Mouse (Mus musculus) spleen, postnatal 36 days (tissue): Measurements from ENCODE around the gene Fubp3.

Experiments used
- DNase-seq, 2 experiments: peaks; one replicate each; pipeline ENCODE4 v3.0.0; 2022; ENCODE audit warnings: low spot score in 2 of 2, mixed read lengths in 1 of 2

Gene Fubp3

DNA sequence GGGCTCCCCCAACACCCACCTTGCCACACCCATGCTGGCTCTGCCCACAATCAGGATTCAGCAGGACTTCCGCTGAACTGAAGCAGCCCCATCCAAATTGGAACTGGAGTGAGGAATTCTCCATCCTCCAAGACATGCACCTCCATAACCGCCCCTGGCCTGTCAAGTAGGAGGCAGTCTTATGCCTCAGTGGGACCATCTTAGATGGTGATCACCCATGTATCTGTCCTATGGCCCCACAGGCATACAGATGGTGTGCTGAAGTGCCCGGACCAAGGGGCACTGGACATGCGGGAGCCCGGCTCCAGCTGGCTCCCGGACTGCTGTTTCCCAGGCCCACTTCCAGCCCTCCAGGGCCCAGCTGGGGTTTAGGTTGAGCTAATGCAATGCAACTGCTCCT, 46.8 kb downstream of the Fubp3 start:
- no peak for DNase-seq

DNA sequence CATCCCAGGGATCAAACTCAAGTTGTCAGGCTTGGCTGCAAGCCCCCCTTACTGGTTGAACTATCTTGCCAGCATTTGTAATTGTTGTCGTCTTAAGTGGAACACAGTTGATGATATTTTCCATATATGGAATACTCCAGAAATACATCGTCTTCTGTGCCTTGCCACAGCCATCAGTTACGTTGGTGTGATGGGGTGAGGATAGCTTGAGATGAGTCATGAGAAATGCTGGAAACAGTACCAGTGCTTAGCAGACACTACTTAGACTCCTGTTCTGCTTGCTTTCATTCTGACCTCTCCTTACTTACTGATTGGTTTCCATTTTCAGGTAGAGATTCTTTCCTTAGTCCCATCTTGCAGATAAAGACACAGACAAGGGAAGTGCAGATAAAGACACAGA, 61.1 kb downstream of the Fubp3 start:
- no peak for DNase-seq

DNA sequence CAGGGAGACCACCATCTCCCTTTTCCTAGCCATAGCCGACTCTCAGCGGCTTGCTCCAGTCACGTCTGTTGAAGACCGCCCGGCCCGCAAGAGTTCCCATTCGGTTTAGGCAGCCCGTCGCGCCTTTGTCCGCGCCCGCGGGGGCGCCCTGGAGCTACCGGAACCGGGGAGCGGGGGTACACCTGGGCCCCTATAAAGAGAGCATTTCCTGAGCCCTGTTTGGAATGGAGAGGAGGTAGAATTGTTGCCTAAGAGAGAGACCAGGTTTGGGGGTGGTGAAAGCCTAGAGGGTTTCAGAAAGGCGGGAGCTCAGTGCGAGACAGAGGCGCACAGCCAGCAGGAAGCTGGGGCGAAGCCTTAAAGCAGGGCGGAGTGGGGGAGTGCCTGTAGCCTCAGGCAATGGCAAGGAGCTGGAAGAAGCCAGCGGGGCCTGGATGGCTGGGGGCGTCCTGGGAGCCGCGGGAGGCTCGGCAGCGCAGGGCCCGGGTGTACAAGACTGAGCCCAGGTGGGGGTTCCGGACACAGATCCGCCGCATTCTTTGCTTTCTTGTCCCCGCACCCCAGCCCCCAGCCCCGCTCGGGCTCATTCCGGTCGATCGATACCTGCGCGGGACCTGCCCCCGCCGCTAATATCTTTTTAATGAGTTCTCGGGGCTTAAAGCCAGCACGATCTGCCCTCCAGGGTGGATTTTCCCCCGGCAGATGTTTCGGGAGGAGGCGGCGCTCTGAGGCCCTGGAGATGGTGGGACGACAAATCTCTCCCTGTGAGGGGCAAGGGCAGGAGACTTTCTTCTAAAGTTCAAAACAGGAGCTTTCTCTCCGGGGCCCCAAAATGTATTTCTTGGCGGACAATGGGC, 63.1 kb downstream of the Fubp3 start:
- DNase-seq: no peak

DNA sequence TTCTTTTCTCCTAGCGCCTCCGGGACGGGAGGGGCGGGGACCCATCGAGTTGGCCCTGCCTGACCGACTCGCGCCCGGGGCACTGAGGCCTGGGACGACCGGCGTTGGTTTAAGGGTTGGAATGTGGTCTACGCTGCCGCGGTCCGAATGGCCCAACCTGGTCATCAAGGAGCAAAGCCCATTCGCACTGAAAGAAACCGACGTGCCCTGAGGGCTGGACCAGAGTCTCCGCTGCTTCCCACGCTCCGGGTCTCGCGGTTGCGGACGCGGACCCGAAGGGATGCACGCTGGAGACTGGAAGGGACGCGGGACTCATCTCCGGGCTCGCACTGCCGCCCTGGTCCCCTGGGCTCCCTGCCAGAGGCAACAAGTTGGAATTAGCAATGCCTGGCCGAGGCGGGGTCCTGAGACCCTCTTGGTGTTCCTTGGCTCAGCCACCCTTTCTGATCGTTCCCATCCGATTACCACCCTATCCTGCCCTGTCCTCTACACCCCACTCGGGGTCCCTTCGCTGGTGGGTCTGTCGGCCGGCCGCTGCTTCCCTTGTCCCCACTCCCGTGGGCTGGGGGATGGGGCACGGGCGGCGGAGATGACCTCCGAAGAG, 63.8 kb downstream of the Fubp3 start:
- no peak for DNase-seq

DNA sequence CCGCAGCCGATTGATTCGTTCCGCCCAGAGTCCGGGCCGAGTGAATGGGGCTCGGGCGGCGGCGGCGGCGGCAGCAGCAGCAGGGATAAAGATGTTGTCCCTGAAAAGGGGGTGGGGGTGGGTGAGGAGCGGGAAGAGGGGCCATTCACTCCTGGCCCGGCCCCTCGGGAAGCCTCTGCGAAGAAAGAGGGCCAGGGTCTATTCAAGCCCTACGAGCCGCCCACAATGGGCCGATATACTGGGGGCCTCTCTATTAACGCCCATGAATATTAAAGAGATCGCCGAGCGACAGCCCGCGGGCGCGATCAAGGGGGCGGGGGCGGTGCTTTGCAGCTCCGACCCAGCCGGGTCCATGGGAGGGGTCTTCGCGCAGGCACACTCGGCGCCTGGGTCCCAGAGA, 64.3 kb downstream of the Fubp3 start:
- no peak for DNase-seq

DNA sequence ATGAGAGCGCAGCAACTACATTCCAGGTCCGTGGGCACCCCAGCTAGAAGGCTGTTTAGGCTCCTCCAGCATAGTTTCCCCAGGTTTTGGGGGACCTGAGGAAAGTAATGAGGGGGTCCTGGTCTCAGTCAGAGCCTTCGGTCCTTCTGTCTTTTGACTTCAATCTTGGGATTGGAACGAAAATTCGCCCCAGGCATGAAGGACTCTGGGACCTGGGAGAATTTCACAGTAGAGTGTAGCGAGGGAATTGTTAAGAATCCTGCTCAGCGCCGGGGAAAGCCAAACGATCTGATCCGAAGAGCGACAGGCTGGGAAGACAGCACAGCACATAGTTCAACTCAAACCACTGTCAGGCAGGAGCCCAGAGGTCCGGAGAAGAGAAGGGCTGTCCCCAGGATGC, 64.9 kb downstream of the Fubp3 start:
- no peak for DNase-seq

DNA sequence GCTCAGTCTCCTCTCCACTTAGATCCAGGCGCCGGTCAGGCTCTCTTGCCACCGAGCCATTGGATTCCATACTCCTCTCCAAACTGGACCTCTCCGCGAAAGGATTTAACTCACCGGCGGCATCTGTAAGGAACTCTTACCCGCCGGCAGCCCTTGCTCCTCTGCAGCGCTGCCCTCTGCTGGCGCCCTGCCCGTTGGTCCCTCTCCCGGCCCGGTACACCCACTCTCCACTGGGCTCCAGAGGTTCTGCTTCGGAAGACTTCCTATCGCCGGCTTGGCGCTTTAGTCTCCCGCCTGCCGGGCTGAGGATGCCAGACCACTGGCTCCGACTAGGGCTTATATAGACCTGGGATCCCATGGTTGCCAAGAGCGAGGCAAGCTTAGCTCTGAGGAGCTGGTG, 65.4 kb downstream of the Fubp3 start:
- DNase-seq: no peak

DNA sequence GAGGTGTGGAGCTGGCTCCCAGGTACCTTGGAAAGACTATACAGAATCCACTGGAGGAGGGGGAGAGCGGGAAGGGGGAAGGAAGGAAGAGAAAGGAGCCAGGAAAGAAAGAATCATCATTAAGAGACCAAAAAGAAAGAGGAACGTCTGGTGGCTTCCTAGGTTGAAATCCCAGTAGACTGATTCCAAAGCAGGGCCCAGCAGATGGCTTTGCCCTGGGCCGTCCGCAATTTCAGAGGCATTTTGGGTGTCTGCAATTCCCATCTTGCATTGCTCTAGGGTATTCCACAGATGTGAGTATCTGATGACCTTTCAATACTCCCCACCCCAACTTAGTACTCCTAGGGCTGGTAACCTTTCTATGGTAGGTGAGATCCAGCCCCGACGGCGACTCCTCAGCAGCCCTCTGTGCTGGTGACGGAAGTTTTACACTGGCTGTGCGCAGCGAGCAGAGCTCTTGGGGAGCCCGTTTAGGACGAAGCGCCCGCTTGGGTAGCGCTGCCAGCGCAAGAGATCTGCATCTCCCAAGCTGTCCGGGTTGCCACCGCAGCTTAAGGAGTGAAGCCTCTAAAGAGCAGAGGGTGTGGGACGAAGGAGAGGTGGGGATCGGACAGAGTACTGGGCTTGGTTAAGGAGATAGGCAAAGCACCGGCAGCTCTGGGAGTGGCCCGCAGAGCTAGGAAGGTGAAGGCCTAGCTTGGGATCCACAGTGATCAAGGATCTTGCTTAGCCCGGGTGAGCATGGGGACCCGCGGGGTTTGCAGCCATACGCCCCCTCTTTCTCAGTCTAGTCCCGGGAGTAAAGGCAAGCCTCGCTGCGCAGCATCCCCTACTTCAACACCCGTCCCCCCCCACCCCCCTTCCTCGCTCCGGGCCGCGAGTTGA, 66.4 kb downstream of the Fubp3 start:
- DNase-seq: no peak

DNA sequence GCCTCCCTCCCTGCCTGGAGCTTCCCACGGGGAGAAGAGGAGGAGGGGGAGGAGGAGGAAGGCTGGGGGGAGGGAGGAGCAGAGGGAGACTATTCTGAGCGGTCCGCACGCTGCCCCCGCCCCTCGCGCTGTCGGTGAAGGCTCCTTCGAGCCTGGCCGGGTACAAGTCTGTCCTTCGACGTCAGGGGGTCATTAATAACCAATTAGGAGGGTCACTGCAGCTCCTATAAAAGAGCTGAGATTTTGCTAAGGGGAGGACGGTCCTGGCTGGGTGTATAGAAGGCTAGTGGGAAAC, 67.0 kb downstream of the Fubp3 start:
- DNase-seq: no peak

DNA sequence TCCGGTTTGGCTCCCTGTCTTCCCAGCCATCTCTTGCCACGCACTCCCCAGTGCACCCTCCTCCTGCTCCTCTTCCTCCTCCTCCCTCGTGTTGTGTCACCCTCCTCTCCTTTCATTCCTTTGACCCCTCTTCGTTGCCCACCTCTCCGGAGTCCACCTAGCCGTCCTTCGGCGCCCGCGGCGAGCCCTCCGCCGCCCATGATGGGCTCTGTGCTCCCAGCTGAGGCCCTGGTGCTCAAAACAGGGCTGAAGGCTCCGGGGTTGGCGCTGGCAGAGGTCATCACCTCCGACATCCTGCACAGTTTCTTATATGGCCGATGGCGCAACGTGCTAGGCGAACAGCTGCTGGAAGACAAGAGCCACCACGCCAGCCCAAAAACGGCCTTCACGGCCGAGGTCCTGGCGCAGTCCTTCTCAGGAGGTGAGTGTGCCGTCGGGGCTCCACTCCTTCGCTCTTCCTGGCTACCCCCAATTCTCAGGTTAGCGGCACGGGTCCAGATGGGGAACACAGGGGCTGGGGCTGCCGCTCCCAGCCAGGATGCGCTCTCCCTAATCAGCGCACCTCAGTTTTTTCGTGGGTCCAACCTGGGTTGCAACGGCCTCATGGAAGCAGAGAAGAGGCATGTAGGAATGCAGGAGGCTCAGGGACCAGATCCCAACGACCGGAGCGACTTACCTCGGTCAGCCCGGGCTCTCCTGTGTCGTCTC, 67.6 kb downstream of the Fubp3 start, which contains the start of gene Prdm12:
Prdm12 (plus strand) TSS at position 137 of the 708 bp plus-strand sequence.
- no peak for DNase-seq

DNA sequence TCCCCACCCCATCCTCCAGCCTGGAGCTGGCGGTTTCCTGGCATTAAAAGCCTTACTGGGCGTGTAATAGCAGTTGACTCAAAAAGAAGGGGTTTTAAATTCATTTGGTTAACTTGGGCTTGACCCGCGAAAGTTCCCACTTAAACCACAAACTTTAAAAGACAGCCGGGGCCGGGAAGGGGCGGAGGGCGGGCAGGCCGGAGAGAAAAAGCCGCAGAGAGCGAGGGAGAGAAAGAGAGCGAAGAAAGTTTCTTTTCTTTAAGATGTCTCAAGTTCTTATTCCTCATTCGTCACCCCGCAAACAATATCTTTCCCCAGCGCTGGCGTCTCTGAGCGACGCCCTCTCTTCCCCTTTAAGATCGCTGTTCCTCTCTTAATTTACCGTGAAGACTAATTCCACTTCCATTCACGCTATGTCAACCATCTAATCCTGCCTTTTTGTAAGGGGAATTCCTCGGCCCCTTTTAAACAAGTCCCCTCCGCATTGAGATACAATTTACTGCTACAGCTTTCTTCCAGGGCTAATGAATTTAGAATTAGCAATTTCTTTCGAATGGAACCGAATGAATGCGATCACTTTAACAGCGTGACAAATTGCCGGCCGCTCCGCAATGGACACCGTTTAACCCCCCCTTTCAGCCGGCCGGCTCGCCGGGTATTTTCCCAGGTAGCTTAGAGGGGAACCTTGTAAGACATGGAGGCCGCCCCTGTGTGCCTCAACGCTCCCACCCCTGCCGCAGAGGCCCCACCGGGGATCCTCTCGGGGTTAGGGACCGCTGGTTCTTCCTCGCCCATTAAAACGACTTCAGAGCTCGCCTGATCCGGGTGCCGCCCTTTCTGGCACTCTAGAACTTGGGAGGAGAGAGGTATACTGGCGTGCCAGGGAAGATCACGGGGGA, 68.4 kb downstream of the Fubp3 start:
- no peak for DNase-seq

DNA sequence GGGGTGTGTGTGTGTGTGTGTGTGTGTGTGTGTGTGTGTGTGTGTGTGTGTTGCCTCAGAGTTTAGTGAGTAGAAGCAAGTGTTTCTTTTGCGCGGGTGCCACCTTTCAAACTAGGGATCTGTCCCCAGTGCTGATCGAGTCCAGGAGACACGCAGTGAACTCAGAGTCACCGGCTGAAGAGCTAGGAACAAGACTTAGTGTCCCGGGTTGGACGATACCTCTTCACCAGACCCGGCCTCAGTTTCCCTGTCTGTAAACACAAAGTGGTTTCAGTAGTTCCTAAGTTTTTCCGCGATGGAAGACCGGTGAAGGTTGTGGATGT, 69.0 kb downstream of the Fubp3 start:
- DNase-seq: no peak

DNA sequence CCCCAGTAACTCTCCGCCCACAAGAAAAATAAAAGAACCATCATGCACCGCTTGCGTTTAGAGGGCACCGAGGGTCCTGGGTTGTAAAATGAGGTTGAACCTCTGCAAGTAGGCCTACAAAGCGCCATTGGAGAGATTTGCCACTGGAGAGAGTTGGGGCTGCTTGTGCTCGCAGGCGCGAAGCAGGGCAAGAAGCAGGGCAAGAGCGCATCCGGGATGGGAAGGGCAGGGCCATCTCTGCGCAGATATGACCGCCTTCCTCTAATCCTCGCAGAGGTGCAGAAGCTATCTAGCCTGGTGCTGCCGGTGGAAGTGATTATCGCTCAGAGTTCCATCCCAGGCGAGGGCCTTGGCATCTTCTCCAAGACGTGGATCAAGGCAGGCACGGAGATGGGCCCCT, 69.5 kb downstream of the Fubp3 start:
- no peak for DNase-seq

DNA sequence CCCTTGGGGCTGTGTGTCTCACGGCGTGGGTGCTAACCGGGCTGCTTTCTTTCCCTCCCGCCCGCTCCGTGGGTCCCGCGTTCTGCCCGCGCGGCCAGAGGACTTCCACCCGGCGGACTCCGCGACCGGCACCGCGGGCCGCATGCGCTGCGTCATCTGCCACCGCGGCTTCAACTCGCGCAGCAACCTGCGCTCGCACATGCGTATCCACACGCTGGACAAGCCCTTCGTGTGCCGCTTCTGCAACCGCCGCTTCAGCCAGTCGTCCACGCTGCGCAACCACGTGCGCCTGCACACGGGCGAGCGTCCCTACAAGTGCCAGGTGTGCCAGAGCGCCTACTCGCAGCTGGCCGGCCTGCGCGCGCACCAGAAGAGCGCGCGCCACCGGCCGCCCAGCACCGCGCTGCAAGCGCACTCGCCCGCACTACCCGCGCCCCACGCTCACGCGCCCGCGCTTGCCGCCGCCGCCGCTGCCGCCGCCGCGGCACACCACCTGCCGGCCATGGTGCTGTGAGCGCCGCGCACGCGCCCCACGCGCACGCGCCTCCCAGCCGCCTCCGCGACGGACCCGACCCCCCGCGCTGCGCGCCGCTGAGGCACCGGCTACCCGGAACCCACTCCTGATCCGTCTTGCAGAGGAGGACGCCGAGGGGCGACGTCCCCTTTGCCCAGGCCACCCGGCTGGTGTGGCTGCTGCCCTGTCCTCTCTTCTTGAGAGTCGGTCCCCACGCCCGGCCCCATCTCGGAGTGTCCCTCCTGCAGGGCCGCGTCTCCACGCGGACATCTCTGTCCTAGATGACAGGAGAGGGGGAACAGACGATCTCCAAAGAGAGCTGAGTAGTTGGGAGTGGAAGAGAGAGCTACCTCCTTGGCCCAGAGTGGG, 81.8 kb downstream of the Fubp3 start:
- DNase-seq: peak in 1 of 2 experiments; percentile 10

DNA sequence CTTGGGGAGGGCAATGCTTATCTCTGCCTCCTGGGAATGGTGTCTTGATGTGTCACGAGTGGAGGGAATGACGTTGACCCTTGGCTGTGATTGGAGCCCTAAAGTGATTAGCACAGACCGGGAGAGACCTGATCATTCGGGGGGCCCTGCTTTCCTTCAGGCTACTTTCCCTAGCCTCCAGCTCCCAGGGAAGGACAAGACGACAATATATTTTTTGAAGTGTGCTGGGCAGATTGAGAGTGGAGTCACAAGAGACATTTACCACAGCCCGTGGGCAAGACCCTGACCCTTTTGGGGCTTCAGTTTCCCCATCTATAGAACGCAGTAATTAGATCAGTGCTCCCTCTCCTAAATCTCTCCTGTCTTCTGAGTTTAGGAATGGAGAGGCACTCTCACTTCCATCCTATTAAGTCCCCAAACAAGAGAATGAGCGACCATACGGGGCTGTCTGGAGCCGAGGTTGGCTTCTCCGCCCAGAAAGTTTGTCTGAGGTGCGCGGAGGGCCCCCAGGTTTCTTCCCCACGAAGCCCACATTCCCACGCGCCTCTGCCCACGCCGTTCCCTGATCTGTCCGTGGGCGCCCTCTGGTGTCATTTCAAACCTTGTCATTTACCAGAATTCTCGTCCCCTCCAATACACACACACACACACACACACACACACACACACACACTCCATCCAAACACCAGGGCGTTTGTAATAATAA, 82.6 kb downstream of the Fubp3 start:
- no peak for DNase-seq

DNA sequence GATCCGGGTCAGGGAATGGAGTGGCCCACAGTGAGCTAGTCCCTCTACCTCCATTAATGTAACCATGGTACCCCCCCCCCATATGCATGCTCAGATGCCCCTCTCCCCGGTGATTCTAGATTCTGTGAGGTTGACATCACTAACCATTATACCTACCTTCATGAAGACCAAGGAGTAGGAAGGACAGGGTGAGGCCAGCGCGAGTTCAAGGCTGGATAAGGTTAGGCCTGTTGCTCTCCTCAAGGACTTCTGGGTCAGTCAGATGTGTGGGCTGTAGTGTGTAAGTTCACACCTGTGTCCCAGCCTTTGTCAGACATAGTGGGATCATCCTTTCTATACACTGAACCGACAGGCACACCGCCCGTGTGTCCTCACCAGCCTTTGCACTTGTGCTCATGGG, 83.9 kb downstream of the Fubp3 start:
- DNase-seq: no peak

DNA sequence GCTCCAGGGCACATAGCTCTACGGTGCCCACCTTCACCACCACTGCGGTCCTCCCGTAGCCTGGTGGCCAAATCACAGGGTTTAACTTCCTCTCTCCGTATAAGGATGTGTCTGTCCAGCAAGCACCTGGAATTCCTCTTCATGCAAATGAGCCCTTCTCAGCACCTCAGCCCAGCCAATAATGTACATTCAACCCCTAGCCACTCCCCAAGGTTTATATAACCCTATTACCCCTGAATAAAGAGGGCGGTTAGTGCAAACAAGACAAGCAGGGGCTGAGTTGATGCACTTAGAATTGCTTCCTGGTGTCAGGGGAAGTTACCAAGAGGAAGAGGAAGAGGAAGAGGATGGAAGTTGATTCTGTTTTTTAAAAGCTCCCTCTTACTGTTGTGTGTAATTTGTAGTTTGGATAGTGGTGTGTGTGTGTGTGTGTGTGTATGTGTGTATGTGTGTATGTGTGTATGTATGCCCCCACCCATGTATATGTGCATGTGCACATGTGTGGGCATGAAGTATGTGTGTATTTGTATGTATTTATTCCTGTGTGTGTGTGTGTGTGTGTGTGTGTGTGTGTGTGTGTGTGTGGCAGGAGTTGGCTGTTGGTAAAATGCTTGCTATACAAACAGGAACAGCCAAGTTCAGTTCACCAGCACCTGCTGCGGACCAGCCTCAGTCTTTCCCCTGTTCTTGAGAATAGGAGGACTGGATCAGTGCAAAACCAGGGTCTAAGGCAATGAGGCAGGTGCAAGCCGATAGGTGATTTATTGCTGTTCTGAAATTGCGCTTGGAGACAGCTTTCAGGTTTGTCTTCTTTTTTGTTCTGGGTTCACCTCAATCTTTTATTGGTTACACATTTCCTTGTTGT, 90.7 kb downstream of the Fubp3 start:
- DNase-seq: no peak

DNA sequence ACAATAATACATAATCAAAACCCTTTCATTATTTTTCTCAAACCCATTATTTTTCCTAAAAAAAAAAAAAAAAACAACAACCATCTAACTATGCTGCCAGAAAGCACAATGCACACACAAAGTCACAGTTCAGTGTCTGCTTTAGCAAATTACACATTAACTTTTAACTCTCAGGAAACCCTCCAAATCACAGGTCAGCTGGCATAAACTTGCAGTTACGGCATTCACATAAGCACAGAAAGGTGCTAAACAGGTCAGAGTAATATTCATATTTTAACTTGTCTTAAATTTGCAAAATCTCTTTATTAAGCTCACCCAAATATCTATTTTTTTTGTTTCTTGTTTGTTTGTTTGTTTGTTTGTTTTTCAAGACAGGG, 91.3 kb downstream of the Fubp3 start:
- DNase-seq: no peak
